Mouse (Mus musculus): ENCODE measurements around the gene Gm49322.

The Gm49322 gene

DNA sequence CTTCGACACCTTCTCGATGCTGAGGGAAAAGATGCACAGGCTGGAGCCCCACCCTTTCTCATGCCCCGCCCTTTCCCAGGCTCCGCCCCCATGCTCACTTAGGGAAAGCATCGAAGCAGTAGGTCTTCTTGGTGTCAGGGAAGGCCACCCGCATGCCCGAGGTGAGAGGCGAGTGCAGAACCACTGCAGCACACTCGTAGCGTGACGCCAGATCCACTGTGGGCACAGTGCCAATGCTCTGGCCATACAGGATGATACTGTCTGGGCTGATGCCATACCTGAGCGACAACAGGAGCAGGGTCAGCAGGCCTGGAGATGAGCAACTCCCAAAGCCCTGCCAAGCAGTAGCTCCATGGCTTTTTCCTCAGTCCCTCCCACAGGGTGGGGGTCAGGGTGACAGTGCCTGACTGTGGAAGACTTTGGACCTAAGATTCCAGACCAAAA, 21.8 kb upstream of the Gm49322 start:
- no peak for DNase-seq (ENCODE audit: low spot score)

DNA sequence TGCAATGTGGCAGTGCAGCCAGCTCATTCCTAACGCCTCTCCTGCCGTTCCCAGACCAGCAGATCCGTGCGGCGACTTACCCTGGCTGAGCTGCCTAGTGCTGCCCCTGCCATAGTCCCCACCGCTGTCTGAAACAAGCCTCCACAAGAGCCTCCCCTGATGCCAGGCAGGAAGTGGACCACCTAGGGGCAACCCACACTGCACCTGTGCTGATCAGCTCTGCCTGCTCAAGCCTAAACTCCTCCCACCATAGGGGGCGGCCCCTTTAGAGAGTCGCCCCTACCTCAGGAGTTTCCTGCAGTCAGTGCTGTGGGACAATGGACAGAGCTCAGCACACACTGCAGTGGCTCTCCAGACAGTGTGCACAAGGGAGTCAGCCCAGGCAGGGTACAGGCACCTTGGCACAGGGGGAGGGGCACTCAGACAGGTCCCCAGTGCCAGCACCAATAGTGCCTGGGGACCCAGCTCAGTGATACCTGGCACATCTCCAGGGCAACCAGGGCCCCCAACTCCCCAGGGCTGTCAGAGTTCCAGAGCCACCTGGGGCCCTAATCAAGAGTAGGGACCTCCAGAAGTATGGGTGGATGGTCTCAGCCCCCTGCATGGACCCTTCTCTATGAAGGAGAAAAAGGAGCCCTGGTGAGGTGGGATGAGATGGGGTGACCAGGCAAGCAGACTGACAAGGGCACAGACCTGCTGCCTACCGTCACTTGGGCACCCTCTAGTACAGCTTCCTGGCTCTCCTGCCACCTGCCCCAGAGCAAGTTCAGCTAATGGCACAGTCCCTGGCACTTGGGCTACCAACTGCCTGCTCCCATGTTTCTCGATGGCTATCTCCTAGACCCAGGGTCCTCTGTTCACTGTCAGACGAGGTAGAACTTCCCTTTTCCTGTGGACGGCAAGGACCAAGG, 20.9 kb upstream of the Gm49322 start:
- DNase-seq (ENCODE audit: low spot score): no peak

DNA sequence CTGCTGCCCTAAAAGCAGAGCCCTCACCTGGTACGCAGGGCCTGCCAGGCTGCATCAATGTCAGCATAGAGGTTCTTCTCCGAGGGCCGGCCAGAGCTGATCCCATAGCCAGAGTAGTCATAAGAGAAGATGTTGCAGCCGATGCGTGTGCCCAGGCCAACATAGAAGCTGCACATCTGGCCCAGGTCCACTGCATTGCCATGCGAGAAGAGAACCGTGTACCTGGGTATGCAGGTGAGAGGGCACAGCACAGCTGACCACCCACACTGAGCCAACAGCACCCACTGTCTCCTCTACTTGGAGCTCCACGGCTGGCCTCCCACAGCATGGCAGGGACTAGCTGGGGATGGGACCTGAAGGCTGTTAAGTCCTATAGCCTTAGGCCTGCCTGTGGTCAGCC, 20.2 kb upstream of the Gm49322 start:
- no peak for DNase-seq (ENCODE audit: low spot score)

DNA sequence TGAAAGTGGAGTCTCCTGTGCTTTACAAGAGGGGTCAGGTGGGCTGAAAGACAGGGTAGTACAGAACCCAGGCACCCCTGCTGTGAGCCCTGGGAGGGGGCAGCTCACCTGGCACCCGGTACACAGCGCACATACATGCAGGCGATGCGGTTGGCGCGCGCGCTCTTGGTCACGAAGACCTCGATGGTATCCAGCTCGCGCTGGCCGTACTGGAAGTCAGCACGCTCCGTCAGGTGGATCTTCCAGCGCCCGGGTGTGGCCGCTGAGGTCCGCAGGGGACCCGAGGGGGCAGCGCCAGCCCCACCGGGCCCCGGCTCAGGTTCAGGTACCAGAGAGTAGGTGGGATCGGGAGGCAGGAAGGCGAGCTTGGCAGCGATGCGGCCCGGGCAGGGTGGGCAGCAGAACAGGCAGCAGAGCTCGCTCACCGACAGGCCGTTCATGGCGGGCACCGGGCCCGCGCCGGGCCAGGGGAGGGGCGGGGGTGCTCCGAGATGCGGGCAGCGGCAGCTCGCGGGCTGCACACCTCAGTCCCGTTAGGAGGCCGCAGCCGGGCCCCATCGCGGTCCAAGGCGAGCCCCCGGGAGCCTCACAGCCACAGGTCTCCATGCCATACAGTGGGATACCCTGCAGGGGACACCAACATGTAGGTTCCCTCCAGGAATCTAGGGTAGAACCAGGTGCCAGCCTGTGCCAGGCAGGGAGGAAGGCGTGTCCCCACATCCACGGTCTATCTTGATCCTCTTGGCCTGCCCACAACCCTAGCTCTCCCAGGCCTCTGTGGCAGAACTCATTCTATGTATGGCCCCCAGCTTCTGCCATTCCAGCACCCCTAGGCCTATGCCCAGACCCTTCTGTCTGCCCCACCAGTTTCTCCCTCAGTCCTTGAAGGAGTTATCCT, 19.2 kb upstream of the Gm49322 start:
- DNase-seq (ENCODE audit: low spot score): no peak

DNA sequence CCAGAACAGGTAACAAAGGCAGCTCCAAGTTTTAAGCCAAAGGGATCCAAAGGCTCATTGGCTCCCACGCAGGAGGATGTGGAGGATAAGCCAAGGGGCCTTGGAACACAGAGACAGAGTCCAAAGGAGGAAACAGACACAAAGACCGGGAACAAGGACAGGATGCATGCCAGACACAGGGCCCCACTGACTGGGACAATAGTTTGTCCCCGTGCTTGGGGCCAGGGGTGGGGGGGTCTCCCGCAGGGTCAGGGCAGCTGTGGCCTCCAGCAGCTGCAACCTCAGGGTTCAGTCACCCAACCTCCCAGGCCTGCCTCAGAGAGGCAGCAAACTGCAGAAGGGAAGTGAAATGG, 18.5 kb upstream of the Gm49322 start:
- DNase-seq (ENCODE audit: low spot score): peak; percentile 64

DNA sequence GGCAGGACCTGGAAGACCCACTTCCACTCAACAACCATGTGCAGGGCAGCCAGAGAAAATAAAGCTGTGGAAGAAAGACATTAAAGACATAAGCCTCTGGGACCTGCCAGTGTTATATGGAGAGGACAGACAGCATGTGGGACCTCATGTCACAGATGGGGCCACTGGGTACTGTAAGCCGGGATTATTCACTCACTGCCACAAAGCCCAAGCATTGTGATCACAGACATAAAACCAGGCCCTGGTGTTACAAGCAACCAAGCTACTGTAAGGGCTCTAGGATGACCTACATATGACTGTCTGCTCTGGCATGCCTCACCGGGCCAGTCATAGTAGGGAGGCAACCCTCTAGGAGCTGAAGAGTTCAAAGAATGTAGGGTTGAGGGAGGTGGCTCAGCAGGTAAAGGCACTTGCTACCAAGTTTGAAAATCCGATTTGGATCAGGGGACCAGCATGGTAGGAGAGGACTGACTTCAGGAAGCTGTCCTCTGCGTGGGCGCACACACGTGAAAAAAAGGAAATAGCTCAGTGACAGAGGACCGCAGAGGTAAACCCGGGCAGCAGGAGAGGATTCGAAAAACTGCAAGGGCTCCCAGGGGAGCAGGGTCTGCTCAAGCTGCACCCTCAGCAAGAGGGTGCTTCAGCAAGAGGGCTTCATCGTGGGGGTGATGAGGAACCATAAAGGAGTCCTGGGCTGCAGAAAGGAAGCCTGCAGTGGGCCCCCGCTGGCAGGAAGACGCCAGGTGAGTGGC, 16.5 kb upstream of the Gm49322 start:
- no peak for DNase-seq (ENCODE audit: low spot score)

DNA sequence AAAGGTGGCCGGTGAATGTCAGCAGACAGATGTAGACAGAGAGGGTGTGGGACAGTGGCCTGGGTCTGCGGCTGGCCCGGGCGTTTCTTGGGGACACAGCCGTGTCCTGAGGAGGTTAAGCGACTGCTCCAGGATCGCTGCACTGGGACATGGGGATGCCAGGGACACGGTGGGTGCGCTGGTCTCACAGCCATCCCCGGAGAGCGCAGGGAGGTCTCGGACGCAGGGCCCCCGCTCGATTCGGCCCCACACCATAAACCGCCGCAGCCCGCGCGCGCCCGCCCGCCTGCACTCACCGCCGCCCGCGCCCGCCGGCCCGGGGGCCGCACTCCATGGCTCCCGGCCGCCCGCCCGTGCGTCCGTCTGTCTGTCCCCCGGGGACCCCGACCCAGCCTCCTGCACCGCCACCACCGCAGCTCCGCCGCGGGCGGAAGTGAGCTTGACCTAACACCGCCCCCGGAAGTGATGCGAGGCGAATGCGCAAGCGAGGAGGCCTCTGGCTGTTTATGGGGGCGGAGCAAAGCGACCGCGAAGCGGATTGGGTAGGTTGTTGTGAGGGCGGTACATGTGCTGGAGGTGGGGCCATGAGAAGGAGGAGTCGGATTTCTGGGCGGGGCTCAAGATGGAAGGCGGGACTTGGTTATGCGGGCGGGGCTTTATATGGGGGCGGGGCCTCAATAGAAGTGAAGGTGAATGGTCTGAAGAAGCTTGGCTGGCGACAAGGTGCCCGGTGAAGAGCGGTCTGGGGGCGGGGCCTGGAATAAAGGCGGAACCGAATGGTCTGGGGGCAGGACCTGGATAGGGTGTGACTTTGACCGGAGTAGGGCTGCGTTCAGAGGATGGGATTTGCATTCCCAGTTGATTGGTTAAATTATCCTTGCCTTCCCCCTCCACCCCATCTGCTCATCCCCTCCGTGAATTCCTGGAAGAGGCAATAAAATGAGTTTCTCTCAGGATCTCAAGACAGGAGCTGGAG, 15.7 kb upstream of the Gm49322 start, which contains the start of gene Abhd17a:
Gene Abhd17a, minus strand, starts transcription at position 463 of the 976 bp plus-strand sequence.
- DNase-seq (ENCODE audit: low spot score): peak; percentile 95

DNA sequence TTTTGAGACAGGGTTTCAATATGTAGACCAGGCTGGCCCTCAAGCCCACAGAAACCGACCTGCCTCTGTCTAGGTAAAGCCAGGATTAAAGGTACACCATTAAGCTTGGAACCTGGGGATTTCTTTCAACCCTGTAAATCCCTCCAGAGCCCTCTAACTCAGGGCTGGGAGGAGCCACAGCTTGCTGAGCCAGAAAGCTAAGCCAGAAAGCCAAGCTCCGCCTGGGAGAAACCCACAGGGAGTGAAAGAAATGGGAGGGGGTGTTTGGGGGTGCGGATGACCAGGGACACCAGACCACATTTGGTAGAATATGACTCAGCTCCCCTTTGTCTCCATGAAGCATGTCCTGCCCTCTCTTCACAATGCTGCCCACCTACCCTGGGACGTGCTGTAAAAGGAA, 9.5 kb upstream of the Gm49322 start:
- DNase-seq (ENCODE audit: low spot score): no peak

DNA sequence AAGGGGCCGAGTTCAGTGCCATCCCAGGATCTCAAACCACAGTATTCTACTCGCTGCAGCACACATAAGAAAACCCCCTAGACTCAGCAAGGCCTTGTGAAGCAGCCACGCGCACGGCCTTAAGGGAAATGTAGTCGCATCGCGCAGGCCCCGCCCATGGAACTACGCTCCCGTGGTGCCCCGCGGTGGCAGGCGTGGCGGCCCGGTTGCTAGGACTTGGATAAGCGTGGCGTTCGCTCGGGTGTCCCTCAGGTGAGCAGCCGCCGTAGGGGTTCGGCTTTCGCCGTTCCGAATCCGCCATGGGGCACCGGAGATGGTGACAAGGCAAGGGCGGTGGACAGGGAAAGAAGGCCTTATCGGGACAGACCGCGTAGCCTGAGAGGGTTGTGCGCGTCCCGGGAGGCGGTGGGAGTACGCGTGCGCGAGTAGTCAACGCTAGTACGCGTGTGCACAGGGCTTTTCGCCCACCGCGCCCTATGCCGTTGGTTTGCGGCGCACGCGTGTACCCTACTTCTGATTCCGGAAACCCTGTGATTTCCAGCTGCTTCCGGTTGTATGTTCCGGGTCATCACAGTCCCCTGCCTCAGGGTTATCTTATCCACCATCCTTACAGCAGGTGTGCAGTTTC, 3.0 kb upstream of the Gm49322 start, which contains the start of the genes Scamp4 and Adat3:
Gene Scamp4, plus strand, starts transcription at position 175 of the 628 bp plus-strand sequence.
Gene Adat3, plus strand, starts transcription at position 183 of the 628 bp plus-strand sequence.
- DNase-seq (ENCODE audit: low spot score): peak; percentile 94

DNA sequence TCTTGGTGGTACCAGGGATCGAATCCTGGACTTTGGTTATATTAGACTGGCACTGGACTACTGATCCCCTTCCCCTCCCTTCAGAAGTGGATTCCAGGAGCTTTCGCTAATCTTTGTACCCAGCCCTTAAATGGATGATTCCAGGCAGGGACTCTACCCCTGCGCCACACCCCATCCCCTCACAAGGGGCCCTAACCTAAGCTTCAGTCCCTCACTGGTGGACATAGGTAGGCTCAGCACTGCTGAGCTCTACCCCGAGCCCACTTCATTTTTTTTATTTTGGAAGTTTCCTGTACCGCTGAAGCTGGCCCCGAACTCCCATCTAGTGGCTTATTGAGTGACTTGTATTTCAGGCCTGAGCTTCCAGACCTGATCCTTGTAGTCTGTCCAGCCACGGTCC, 2.5 kb upstream of the Gm49322 start:
- DNase-seq (ENCODE audit: low spot score): no peak

DNA sequence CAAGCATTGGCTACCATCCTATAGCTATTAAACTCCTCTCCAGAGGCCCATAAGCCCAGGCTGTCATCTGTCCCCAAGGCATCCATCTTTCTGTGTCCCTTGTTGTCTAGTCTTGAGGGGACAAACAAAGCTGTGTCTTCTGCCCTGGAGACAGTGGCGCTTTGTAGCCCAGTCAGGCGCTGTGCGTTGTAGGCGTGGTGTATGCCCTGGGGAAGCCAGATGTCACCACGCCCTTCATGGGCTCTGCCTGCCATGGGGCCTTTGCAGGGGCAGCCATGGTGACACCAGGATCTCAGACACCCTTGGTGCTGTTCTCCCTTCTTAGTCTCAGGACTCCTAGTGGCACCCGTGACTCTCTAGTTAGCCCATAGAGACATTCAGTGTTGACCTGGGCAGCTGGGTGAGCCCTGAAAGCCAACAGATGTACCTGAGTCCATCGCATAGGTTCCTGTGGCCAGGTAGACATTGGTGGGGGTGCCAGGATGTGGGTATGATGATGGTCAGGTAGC, 1.8 kb upstream of the Gm49322 start:
- DNase-seq (ENCODE audit: low spot score): no peak

DNA sequence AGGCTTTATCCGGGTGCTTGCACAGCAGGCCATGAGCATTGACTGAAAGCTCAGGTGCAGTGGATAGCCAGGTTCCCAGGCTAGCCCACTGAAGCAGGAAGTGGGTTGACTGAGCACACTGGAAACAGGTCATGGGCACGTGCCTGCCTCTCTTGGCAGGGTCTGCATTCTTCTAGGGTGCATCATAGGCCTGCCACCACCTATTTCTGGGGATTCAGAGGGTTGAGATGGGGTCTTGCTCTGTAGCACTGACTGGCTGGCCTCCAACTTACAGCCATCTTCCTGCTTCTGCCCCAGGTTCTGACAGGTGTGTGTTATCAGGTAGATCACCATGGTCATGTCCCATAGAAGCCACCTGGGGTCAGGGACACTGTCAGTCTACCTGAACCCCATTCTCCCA, 833 bp upstream of the Gm49322 start:
- no peak for DNase-seq (ENCODE audit: low spot score)

DNA sequence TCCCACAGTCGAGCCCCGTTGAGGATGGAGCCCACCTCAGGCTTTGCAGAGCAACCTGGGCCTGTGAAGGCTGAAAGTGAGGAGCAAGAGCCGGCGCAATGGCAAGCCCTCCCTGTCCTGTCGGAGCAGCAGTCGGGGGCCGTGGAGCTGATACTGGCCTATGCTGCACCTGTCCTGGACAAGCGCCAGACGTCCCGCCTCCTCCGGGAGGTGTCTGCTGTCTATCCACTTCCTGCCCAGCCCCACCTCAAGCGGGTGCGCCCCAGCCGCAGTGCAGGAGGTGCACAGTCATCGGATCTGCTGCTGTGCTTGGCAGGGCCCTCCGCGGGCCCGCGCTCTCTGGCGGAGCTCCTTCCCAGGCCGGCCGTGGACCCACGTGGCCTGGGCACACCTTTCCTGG, 485 bp downstream of the Gm49322 start:
- no peak for DNase-seq (ENCODE audit: low spot score)

DNA sequence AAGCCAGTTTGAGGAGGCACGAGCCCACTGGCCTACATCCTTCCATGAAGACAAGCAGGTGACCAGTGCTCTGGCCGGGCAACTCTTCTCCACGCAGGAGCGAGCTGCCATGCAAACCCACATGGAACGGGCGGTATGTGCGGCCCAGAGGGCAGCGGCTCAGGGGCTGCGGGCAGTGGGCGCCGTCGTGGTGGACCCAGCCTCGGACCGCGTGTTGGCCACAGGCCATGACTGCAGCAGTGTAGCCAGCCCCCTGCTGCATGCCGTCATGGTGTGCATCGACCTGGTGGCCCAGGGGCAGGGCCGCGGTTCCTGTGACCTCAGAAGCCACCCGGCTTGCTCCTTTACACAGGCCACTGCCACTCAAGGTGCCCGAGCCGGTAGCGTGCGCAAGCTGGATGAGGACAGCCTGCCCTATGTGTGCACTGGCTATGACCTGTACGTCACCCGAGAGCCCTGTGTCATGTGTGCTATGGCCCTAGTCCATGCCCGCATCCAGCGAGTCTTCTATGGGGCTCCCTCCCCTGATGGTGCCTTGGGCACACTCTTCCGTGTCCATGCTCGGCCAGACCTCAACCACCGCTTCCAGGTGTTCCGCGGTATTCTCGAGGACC, 1.0 kb downstream of the Gm49322 start:
- DNase-seq (ENCODE audit: low spot score): no peak

DNA sequence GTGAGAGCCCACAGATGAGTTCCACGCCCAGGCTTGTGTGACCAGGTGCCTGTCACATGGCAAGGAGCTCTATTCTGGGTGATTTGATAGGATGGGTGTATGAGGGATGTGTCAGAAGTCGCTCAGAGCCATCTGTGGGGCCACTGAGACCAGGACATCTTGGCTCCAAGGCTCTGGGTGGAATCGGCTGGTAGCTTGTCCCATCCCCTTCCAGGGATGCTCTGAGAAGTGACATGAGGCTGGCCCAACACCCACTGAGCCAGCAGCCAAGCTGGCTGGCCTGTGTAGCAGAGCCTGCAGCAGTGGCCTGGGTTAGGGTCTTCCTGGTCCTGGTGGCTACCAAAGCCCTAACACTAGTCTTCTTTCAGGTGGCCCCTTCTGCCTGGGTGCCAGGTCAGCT, 2.6 kb downstream of the Gm49322 start:
- no peak for DNase-seq (ENCODE audit: low spot score)

DNA sequence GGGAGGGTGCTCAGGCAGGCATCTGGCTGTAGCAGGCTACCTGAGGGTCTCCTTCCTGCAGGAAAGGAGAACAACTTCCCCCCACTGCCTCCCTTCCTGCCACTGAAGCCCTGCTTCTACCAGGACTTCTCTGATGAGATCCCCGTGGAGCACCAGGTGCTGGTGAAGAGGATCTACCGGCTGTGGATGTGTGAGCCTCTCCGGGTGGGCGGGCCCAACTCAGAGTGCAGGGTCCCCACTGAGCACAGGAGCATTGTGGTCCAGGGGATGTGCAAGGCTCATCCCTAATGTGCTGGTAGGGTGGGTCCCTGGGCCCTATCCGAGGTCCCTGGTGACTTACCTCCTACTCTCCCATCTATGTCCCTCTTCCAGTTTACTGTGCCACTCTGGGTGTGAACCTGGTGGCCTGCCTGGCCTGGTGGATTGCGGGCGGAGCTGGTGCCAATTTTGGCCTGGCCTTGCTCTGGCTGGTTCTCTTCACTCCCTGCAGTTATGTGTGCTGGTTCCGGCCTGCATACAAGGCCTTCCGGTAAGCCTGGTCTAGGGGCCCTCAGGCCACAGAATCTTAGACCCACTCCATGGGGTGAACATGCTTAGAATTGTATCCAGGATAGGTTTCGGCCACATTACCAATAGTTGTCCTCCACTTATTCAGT, 3.6 kb downstream of the Gm49322 start:
- DNase-seq (ENCODE audit: low spot score): no peak

DNA sequence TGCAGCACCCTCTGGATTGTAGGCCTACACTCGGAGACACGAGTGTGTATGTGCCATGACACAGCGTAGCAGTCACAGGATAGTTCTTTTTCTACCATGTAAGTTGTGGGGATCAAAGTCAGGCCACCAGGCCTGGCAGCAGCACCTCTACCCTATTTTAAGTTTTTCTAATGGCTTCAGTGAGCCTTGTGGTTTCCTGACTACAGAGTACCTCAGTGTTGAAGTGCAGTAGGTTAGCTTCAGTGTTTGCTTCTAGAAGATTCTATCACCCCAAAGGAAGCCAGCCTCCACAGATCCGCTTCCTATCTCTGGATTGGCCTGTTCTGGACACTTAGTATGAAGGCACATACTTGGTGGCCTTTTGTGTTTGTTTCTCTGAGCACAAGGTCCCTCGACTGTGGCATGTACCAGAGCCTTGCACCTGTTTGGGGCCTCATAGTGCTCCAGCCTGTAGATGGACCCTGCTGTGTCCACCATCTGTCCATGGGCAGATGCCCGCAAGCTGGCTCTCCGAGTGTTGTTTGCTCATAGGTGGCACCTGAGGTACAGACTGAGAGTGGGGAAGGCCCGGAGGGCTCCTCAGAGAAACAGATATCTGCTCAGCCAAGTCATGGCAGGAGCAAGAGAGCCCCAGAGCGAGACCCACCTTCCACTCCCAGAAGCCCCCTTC, 4.4 kb downstream of the Gm49322 start:
- DNase-seq (ENCODE audit: low spot score): no peak

DNA sequence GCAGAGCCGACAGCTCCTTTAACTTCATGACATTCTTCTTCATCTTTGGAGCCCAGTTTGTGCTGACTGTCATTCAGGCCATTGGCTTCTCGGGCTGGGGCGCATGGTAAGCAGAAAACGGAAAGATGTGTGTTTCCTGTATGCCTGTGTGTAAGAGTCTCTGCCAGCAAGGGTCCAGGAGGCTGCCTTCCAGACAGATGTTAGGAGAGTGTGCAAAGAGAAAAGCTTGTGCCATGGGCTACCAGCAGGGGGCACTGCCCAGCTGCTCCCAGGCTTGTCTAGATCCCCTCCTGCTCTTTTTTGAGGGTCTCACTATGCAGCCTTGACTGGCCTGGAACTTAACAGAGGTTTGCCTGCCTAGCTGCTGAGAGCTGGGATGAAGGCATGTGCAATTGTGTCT, 5.2 kb downstream of the Gm49322 start:
- peak; percentile 63 for DNase-seq (ENCODE audit: low spot score)

DNA sequence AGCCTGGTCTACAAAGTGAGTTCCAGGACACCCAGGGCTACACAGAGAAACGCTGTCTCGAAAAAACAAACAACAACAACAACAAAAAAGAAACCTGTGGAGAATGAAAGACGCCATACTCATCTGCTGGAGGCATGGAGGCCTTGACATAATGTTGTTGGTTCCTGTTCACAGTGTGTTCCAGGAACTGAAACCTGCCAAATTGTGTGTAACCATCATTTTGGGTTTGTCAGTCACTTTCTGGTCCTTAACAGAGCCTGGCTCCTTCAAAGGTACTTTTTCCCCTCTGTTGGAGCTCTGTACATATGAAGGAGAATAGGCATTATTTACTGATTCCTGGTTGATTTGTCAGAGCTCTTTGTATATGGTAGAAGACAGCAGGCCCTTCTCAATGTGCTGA, 6.1 kb downstream of the Gm49322 start:
- no peak for DNase-seq (ENCODE audit: low spot score)
